Mouse (Mus musculus) small intestine, adult 2 months (tissue): ENCODE measurements around the gene Gtf2ird1. TPM values are rescaled to one million over a fixed set of nuclear protein-coding genes. Genes with fewer than 3 reads are reported as not detected.

Experiments used
- H3K27ac ChIP-seq: fragments of 200-500 bp; 2 replicates; pipeline ENCODE4 v1.5.1; 2012; ENCODE audit warnings: low read depth, low read length, control low read depth, inconsistent platforms; ENCODE audit not compliant: insufficient read depth
- H3K27me3 ChIP-seq: fragments of 200-500 bp; 2 replicates; pipeline ENCODE4 v1.6.1; 2012; ENCODE audit warnings: mild to moderate bottlenecking, moderate library complexity, low read length, inconsistent platforms; ENCODE audit not compliant: control insufficient read depth, insufficient read depth
- H3K36me3 ChIP-seq: fragments of 200-500 bp; 2 replicates; pipeline ENCODE4 v1.6.1; 2012; ENCODE audit warnings: mild to moderate bottlenecking, low read length, control low read depth, inconsistent platforms; ENCODE audit not compliant: control insufficient read depth, insufficient read depth
- H3K4me1 ChIP-seq: fragments of 200-500 bp; 2 replicates; pipeline ENCODE4 v1.6.1; 2012; ENCODE audit warnings: low read length, inconsistent platforms, mixed read lengths; ENCODE audit not compliant: control insufficient read depth, insufficient read depth, insufficient read length
- H3K4me3 ChIP-seq: fragments of 200-500 bp; 2 replicates; pipeline ENCODE4 v1.5.1; 2012; ENCODE audit warnings: low read depth, mild to moderate bottlenecking, control low read depth, inconsistent platforms, low read length, moderate library complexity
- CTCF ChIP-seq: fragments of 200-500 bp; IDR thresholded peaks from 2 replicates; pipeline ENCODE4 v1.5.1; 2012; ENCODE audit warnings: low read depth, mild to moderate bottlenecking, control low read depth, inconsistent platforms, low read length, moderate library complexity, mixed read lengths; ENCODE audit not compliant: insufficient replicate concordance, insufficient read length; ENCODE audit errors: extremely low read depth
- POLR2A ChIP-seq: fragments of 200-500 bp; IDR thresholded peaks from 2 replicates; pipeline ENCODE4 v1.6.1; 2012; ENCODE audit warnings: low read depth, mild to moderate bottlenecking, control low read depth, inconsistent platforms, low read length, moderate library complexity
- WGBS: fragments of 180-500 bp; shearing (Covaris S2); methylation state at CpG from one replicate; pipeline ENCODE4 v1.1.7; 2018; 5-methylcytosine and 5-hydroxymethylcytosine counted together
- polyA plus RNA-seq: library from polyadenylated mRNA; depleted of rRNA; stranded (reverse); fragments of >200 nt; gene quantifications from 2 replicates; pipeline ENCODE4 v1.2.3, GENCODE M21; 2012

The Gtf2ird1 gene
- polyA plus RNA-seq, 1 experiment = 40.4 TPM

DNA sequence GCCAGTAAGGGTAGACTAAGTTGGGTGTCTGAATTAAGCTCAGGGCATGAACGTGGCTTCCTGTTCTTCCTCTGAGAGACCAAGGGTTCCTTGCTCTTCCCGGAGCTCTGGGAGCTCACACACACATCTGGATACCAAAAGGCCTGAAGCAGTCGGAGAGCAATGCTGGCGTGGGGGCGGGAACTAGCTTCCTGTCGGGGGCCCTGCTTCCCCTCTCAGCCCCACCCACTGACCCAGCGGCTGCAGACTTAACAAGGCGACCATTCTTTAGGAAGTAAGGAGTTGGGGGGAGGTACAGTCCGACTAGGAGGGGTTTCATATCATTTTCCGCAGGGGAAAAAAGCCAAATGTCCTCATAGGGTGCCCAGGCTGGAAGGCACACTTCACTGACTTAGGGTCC lies 61.9 kb downstream of the Gtf2ird1 start:
- Histone ChIP-seq H3K27me3 (no peaks in the 10 kb centered on the region), H3K36me3 (peaks cover 61% of the 10 kb centered on the region), H3K27ac (no peak overlapping the region), H3K4me1 (peaks cover 2% of the 10 kb centered on the region; the same call in 1 of the 2 replicates), H3K4me3 (no peak overlapping the region; the same call in 1 of the 2 replicates)
- TF ChIP-seq CTCF (no peak), POLR2A (no peak)
- WGBS = 59% methylated on average over 10 of the region's 10 CpGs

DNA sequence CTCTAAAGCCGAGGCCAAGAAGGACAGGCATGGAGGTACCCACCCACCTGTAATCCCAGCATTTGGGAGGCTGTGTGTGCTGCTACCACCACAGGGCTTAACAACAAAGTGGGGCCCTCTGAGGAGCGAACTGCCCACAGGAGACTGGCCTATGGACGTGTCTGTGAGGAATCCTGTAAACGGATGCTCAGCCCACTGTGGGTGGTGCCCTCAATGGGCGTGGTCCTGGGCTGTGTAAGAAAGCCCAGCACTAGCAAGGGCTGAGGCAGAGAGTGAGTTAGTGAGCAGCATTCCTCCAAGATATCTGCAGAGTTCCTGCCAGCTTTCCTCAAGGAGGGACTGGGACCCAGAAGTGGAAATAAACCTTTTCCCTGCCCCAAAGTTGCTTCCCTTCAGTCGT lies 62.9 kb downstream of the Gtf2ird1 start:
- Histone ChIP-seq H3K27me3 (no peaks in the 10 kb centered on the region), H3K36me3 (peaks cover 63% of the 10 kb centered on the region), H3K27ac (no peak overlapping the region), H3K4me3 (no peak overlapping the region), H3K4me1 (peaks cover 2% of the 10 kb centered on the region; the same call in 1 of the 2 replicates)
- 70% methylated on average over 6 of the region's 6 CpGs for WGBS
- TF ChIP-seq CTCF = no peak
- no peak for TF ChIP-seq POLR2A

DNA sequence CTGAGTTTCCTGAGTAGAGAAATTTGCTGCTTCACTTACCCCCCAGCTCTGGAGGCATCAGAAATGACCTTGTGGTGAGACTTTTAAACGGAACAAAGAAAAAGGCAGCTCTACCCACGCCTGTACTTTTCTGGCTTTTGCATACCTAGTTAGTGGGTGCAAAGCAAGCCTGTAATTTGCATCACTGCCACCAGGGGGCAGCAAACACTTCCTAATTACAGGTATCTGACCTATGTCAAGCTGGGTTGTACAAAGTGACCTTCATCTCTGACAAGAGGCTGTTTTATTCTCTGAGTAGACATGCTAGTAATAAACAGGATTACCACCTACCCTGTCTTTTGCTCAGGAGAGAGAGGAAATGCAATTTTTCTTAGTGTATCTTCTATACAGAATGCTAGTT lies 71.4 kb downstream of the Gtf2ird1 start:
- WGBS = 75% methylated on average over 2 of the region's 2 CpGs
- peaks cover 55% of the 10 kb centered on the region for H3K36me3 ChIP-seq

DNA sequence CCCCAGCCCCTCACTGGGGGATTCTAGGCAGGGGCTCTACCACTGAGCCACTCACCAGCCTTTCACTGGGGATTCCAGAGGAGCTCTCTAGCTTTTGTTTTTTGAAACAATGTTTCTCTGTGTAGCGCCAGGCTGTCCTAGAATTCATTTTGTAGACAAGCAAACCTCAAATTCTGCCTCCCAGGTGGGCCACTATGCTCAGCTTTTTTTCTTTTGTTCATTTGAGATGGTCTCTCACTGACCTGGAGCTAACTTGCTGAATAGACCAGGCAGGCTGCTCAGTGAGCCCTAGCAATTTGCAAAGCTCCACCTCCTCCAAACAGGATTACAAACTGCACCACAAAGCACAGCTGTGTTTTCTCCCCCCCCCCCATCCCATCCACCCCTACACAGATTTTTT lies 81.3 kb downstream of the Gtf2ird1 start:
- no peak overlapping the region for H3K4me3 ChIP-seq
- H3K27ac ChIP-seq = no peak overlapping the region
- H3K4me1 ChIP-seq = no peaks in the 10 kb centered on the region
- 91% methylated on average over 1 of the region's 1 CpGs for WGBS
- no peaks in the 10 kb centered on the region for H3K27me3 ChIP-seq
- peaks cover 21% of the 10 kb centered on the region for H3K36me3 ChIP-seq
- TF ChIP-seq CTCF (no peak), POLR2A (no peak)

More for the DNA sequence above, 71.4 kb downstream of the Gtf2ird1 start:
- H3K27me3 ChIP-seq = no peaks in the 10 kb centered on the region
- no peak overlapping the region for H3K4me3 ChIP-seq
- H3K4me1 ChIP-seq = no peaks in the 10 kb centered on the region
- TF ChIP-seq CTCF = peak; percentile 42; the same call in 1 of the 2 replicates
- TF ChIP-seq POLR2A = no peak
- H3K27ac ChIP-seq = no peak overlapping the region

- TF ChIP-seq POLR2A = no peak
- TF ChIP-seq CTCF = no peak
- H3K27ac ChIP-seq = peak overlapping the region; percentile 72
- H3K4me1 ChIP-seq = no peaks in the 10 kb centered on the region
- H3K36me3 ChIP-seq = peaks cover 21% of the 10 kb centered on the region
- H3K27me3 ChIP-seq = no peaks in the 10 kb centered on the region
- no peak overlapping the region for H3K4me3 ChIP-seq
Measured at GRCm38 (mm10) chr5:134374546-134374945, 82.0 kb downstream of the Gtf2ird1 start.

- H3K27ac ChIP-seq = peak overlapping the region; percentile 72
- no peaks in the 10 kb centered on the region for H3K4me1 ChIP-seq
- peaks cover 19% of the 10 kb centered on the region for H3K36me3 ChIP-seq
- no peaks in the 10 kb centered on the region for H3K27me3 ChIP-seq
- peak; percentile 14; the same call in 1 of the 2 replicates for TF ChIP-seq CTCF
- no peak for TF ChIP-seq POLR2A
- 68% methylated on average over 9 of the region's 9 CpGs for WGBS
- no peak overlapping the region for H3K4me3 ChIP-seq
Measured at GRCm38 (mm10) chr5:134373912-134374488, 82.5 kb downstream of the Gtf2ird1 start.

DNA sequence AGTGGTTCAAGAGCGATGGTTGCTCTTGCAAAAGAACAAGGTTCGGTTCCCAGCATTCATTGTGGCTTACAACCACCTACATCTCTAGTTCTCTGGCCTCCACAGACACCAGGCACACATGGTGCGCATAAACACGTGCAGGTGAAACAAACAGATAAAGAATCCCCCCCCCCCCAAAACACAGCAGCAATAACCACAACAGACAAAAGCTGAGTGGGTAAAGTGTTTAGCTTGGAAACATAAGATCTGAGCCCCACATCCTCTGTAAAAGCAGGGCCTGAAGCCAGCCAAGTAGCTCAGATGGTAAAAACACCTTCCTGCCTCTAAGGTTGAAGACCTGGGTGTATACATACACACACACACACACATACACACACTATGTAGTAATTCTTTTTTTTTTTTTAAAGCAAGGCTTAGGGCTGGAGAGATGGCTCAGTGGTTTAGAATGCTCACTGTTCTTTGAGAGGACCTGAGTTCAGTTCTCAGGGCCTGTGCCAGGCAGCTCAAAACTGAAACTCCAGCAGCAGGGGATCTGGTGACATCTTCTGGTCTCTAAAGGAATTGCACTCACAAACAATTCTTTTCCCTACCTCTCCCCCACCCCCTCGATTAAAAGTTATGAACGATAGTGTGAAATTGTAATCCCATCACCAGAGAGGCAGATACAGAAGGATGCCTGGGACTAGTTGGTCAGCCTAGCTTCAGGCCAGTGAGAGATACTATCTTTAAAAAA lies 83.4 kb downstream of the Gtf2ird1 start:
- H3K4me3 ChIP-seq = no peak overlapping the region
- H3K36me3 ChIP-seq = peaks cover 19% of the 10 kb centered on the region
- no peaks in the 10 kb centered on the region for H3K4me1 ChIP-seq
- TF ChIP-seq CTCF (peak; percentile 43; the same call in 1 of the 2 replicates), POLR2A (no peak)
- H3K27ac ChIP-seq = no peak overlapping the region
- no peaks in the 10 kb centered on the region for H3K27me3 ChIP-seq
- WGBS = 95% methylated on average over 6 of the region's 6 CpGs
